Mouse (Mus musculus): ENCODE data around the gene Stat1. TPM values are rescaled to one million over a fixed set of nuclear protein-coding genes. Genes with fewer than 3 reads are reported as not detected.

The Stat1 gene
- total RNA-seq, 2 experiments from 2014 or later = 22.0 to 23.4 TPM

DNA sequence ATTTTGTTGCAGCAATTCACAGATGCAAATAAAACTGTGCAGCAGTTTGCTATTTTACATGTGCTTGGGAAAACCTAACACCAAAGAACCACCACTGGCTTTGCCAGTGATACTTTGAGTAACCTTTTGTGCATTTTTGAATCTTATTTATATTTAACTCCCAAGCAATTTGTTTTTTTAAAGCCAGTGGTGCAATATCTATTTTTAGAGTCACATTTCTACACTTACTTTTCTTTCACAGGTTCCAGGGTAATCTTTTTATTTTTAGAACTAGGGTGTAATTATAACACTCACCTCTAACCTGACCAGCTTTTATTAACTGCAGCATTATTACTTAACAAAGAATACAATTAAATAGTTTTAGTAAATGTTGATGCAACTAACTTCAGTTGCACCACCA lies 62.8 kb downstream of the Stat1 start:
- no peak for DNase-seq (ENCODE audit: low spot score in 2 of 2)
- no peak overlapping the region for H3K27ac ChIP-seq
- no peak for TF ChIP-seq CTCF (conservative IDR thresholded peaks at IDR 0.05)
- no peak overlapping the region for H3K4me3 ChIP-seq

DNA sequence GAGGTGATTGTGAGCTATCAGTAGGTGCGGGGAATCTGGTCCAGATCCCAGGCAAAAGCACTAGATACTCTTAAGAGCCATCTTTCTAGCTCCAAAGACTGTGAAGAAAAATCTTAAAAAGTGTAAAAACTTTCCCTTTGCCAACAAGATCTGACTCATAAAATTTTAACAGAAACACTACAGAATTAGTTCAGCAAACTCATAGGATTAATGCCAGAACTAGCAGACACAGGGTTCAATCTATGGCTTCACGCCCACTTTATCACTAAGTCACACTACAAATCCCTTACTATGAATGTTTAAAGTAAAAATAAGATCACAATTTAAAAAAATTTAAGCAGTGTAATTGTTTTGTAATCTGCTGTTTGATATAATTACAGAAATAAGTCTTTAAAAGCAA lies 63.8 kb downstream of the Stat1 start:
- Histone ChIP-seq H3K27ac (no peak overlapping the region), H3K4me3 (no peak overlapping the region)
- no peak for DNase-seq (ENCODE audit: low spot score in 2 of 2)
- TF ChIP-seq CTCF (conservative IDR thresholded peaks at IDR 0.05) = no peak

Other genes starting within 250 kb of the Stat1 start
- 10 to 100 TPM; 16.0 to 17.4 TPM for gene Myo1b, start 203.4 kb upstream of the Stat1 start, total RNA-seq (2021)
- gene Stat4, start 132.3 kb upstream of the Stat1 start, total RNA-seq (2021) = 1 to 10 TPM in 1 of 2 experiments, under 1 TPM in 1; 0.41 to 1.1 TPM
- gene Gls, start 113.8 kb downstream of the Stat1 start, total RNA-seq (2021) = 100 to 1,000 TPM; 391 to 398 TPM

Measured in layer of hippocampus, adult 2 months (tissue).